Mouse (Mus musculus) erythroid progenitor cell, adult 5-6 weeks (primary cell): Measurements from ENCODE around the gene Gm17660. TPM values are rescaled to one million over a fixed set of nuclear protein-coding genes. Genes with fewer than 3 reads are reported as not detected.

Experiments
- ATAC-seq: replicated peaks from 2 replicates; pipeline ENCODE4 v1.8.0; 2016; ENCODE audit warnings: moderate number of reproducible peaks, mild to moderate bottlenecking, moderate TSS enrichment, inconsistent platforms; ENCODE audit not compliant: poor library complexity, low FRiP score, severe bottlenecking
- total RNA-seq, 2 experiments: library from RNA; stranded (forward) in 1 of 2; stranded (reverse) in 1 of 2; fragments of 150-400 nt in 1 of 2; fragments of 186-747, 209-891 nt in 1 of 2; gene quantifications; 2 replicates each; pipeline versions ENCODE4 v1.2.3 to v1.2.4; 2015 to 2017; ENCODE audit warnings: low replicate concordance in 2 of 2

Gene Gm17660
- total RNA-seq, 2 experiments from 2014 or later: not detected

DNA sequence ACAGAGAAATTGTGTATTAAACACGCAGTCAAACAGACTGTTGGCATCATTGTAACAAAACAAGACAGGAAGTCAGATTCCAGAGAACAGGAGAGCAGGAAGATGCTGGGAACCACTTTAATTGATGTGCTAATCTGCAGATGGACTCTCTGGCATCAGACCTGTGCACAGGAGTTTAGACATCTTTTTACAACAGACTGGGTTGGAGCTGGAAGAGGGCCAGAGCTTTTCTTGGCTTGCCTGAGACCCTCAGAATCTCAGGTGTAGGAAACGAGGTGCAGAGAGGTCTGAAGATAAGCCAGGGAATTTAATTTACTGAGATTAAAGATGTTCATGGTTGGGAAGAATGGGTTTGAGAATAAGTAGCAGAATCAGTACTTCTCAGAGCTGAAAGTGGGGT, 12.3 kb upstream of the Gm17660 start:
- no peak for ATAC-seq

DNA sequence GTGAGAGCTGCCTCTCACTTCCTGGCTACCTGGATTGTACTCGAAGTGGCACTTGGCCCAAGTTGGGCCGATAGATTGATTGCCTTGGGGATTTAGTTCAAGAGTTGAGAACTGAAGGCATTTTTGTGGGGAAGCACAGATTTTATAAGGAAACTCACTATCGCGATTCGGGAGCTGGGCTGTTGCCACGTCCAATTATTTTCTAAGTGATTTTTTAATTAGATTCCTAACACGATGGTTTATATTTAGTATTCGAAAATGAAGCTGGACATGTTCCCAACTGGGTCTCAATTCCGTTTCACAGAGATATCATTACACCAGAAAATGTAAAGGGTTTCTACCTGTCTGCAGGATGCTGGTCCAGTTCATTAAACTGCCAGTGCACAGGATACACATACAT, 8.0 kb upstream of the Gm17660 start:
- no peak for ATAC-seq

DNA sequence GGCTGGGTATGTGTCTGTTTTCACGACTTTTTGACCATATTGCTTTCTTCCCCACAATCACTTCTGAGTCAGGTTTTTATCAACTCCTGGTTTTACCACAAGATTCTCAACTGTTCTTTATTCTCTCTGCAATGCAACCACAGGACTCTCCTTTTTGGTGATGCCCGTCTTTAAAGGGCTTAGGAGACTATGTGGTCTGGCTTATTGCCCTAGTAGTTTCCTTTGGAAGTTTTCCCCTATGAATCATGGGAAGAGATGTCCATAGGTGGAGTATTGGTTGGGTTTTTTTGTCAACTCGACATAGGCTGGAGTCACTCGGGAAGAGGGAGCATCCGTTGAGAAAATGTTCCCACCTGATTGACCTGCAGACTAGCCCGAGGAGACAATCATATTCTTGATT, 3.3 kb upstream of the Gm17660 start:
- ATAC-seq: no peak

DNA sequence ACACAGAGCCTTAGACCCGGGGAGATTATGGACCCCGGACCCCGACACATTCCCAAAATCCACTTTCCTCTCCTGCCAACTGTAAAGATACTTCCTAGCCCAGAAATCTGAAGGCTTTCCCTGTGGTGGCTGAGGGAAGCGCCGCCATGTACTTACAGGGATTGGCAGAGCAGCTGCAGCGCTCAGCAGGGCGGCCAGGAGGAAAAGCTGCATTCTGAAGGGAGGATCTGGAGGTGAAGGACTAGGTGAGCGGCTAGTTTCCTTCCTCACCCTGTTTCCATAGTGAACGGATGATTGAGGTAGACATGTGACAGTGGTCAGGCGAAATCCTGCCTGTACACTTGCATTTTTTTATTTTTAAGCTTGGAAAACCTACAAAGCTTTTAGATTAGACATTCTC, 1.0 kb downstream of the Gm17660 start:
- no peak for ATAC-seq

GRCm38 (mm10) chr5:104074388-104074787, 3.0 kb downstream of the Gm17660 start:
- ATAC-seq: peak; percentile 82

- ATAC-seq: no peak
Measured at GRCm38 (mm10) chr5:104073602-104074001, 3.8 kb downstream of the Gm17660 start.

DNA sequence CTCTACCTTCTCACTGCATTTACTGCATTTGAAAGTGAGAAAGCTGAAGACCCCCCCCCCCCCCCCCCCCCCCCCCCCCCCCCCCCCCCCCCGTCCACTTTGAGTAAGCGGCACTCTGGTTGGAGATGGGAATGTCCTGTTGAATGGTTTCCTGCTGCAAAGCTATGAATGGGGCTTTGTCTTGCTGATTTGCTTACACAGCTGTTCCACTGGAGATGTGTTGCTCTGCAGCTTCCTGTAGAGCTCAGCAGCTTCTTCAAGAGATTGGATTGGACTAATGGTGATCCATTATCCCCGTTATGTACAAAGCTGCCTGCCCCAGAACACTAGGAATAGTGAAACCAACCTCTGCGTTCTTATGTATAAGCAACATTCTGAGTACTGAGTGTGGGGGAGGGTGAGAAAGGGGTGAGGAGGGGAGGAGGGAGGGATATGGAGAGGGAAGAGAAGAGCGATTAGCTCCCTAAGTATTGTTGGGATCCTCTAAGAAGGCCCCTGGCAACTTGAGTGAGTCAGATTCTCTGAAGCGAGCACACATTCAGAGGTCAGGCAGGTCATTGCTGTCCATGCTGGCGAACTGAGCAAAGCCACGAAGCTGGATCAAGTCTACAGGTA, 5.0 kb downstream of the Gm17660 start:
- ATAC-seq: no peak

DNA sequence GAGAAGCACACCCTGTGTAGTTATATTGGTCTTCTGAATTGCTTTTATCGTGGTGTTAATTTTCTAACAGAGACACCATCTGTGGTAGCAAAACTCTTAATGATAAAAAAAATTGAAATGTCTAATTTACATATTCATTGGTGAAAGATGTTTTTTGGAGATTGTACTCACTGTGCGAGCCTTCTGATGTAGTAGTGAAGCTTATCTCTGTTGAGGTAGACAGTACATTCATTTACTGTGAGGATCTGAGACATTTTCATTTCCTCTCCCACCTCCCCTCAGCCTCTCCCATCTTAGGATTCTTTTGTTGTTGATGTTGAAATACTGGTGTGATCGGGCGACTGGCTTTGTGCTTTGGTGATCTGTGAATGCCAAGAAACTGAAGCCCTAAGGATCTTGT, 6.4 kb downstream of the Gm17660 start:
- 0 out of 2 replicates have a peak, but pooled peaks have one; percentile 33 for ATAC-seq

DNA sequence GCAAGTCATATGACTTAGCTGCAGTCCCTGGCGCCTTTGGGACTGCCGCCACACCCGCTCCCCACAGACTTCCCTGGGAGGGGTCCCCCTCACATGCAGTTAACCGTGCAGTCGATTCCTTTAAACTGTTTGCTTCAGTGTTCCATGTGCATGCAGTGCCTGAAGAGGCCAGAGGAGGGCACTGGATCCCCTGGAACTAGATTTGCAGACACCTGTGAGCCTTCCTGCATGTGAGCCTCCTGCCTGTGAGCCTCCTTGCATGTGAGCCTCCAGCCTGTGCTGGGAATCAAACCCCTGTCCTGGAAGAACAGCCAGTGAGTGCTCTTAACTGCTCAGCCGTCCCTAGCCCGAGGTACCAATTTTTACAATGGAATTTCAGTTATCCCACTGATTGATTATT, 8.7 kb downstream of the Gm17660 start:
- peak; percentile 73 for ATAC-seq

GRCm38 (mm10) chr5:104062773-104063551, 14.4 kb downstream of the Gm17660 start:
- peak; percentile 99 for ATAC-seq

DNA sequence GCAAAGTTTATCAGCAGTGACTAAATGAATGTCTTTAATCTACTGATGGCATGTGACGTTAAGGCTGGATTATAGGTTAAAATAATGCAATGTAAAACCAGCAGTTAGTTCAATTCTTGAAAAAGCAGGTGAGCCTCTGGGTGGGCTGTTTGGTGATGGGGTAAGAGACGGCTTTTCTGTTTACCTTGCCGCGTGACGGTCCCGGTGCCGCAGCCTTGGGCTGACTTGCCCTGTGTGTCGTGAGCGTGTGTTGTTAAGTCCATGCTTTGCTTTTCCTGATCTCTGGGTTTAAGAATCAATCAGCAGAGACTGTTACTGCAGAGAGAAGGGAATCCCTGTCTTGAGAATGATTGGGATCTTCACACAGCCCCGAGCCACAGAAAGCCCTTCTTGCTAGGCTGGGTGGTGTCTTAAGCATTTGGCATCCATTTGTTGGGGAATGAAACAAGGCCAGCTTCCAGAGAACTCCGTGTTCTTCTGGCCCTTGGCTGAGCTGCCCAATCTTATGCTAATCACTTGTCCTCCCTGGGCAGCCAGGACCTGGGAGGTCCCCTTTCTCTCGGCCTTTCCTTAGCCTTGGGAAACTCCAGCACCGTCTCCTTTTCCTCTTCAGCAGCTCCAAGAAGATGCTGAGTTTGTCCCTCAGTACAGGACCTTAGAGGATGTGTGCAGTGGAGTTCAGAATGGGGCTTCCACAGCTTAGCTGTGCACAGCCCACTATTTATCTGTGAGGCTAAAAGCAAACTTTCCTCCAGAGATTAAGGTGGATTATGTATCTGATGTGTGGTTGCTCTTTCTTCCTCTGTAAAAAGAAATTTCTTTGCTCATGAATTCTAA, 15.3 kb downstream of the Gm17660 start:
- ATAC-seq: peak; percentile 52

DNA sequence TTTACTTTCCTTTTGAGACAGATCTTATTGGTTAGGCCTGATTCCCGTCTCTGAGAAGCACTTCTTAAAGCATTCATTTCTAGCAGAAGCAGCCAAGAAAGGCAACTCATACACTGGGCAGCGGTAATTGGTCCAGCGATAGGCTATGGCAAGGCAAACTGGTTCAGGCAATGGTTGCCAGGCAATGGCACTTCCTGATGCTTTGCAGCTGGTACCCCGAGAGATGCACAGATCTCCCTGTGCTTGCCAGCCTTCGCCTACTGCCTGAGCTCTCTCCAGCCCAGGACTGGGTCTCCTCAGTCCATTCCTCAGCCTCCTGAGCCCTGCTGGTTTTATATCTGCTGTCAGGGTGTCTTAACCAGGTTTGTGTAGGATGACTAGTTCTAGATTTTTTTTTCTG, 17.0 kb downstream of the Gm17660 start:
- no peak for ATAC-seq

DNA sequence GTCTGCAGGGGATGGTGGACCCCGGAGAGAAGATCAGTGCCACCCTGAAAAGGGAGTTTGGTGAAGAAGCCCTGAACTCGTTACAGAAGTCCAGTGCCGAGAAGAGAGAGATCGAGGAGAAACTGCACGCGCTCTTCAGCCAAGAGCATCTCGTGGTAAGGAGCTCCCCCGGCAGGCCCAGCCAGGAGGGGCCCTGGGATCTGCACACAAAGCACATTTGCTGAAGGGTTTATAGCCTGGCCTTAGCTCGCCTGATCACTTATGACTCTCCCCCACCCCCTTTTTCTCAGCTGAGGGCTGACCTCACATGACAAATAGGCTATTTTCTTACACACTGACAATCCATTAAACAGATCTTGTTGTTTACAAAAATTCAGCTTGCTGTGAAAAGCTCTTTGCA, 17.8 kb downstream of the Gm17660 start:
- ATAC-seq: no peak

GRCm38 (mm10) chr5:104058021-104058420, 19.4 kb downstream of the Gm17660 start:
- no peak for ATAC-seq

DNA sequence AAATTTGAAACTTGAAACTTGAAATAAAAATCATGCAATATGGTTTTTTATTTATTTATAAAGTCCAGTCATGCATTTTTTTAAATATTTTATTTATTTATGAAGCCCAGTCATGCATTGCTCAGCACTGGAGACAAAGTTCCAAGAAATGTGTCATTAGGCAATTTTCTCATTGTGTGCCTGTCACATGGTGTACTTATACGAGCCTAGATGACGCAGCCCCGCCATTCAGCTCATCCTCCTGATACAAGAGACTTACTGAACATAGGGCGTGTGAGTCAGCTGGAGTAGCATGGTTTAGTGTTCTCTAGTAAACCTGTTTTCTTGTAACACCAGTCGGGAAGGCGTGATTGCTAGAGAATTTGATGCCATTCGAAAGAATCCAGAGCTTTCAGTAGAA, 21.1 kb downstream of the Gm17660 start:
- ATAC-seq: no peak

- no peak for ATAC-seq
Measured at GRCm38 (mm10) chr5:104055816-104056215, 21.6 kb downstream of the Gm17660 start.

DNA sequence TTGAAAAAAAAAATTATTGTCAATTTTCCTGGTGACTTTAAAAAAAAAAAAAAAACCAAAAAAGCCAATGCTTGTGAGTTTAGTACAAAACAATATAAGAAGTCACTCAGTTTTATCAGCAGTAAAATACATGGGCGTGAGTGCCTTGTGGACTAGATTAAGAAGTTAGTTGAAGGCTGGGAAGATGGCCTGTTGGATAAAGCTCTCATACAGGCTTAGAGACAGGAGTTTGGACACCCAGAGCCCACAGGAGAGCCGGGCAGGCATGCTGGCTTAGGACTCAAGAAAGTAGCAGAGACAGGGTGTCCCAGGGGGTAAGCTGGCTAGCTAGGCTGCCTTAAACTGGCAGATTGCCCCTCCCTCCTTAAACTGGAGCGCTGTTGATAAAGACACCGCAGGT, 22.5 kb downstream of the Gm17660 start:
- peak; percentile 69 for ATAC-seq

DNA sequence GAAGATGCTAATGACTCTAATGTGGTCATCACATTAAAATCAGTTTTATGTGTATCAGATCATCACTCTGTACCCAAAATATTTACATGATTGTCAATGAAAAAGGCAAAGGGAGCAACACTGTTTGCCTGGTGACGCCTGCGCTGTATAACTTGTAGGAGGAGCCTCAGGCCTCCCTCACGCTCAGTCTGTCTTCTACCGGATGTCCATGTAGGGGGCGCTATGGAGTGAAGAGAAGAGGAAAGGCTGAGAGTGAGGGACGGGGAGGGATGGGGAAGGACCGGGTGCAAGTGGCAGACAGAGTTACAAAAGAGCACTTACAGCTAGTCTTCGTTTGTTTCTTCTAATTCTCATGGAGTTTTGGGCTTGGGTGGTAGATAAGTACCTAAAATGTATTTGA, 24.5 kb downstream of the Gm17660 start:
- ATAC-seq: peak; percentile 74

DNA sequence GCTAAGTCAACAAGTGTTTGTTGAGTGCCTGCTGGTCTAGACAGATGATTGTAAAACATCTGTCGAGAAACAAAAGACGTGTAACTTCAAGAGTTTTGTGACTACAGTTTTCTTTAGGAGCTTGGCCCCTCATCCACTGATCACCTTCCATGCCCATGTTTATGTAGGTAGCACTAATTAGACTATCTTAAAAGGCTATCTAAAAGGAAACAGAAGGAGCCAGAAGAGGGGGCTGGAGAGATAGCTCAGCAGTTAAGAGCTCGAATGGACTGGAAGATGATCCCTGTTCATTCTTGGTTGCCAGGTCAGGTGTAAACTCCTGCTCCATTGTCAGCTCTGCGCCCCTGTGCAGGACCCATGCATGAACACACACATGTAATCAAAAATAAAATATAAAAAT, 29.3 kb downstream of the Gm17660 start:
- ATAC-seq: peak; percentile 51

DNA sequence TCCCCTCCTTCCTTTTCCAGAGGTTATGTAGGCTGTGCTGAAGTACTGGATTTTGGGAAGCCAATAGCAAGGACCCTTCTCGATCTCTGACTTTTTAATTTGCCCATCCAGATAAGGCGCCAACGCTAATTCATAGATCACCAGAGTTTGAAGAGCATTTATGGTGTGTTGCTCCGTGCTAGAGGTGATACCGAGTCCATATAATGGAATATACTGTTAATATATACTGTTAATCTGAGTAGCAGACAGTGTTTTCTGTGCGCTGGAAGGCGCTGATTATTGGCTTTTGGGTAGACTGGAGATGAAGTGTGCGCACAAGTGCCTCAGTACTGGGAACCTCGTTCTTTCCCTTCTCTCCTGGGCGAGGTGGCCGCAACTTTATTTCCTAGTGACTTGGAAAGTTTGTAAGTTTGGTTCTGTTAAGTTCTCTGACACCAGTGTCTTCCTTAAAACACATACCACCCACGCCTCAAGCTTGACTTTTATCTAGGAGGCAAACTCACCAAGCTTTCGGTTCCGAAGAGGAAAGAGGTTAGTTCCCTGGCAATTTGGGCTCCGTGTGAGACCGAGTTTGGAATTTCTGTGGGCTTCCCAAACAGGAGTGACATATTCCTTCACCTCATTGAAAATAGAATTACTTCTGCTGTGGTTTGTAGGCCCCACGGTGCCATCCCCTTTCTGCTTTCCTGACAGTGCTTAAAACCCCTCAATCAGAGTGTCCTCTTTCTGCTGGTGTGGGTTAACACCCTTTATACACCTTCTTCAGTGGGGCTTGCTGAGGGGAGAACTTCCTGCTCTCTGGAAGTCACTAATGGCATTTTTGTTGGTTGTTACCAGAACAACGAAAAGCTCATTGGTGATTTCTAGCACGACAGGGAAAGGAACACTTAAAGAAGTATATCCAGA, 30.0 kb downstream of the Gm17660 start:
- peak; percentile 41 for ATAC-seq
